Mouse (Mus musculus) ZHBTc4 (cell line): ENCODE data around the gene Myo6.

Experiments
- DNase-seq: peaks from one replicate; pipeline ENCODE4 v3.0.0-alpha.2; 2011; ENCODE audit warnings: low read depth, low spot score

The Myo6 gene

DNA sequence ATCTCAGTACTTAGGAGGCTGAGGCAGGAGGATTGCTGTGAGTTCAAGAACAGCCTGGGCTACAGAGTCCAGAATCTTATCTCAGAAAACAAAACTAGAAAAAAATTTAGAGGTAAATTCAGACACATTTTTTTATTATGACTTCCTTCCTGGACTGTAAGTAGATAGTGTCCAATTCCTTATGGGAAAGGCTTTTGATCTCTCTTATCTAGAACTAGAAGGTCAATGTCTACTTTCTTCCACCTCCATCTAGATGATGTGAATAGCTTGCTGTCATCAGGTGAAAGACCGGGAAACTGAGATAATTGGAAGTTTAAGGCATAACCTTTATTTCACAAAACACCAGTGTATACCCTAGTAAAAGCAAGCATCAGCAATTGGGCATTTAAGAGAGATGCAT lies 16.9 kb downstream of the Myo6 start:
- no peak for DNase-seq

DNA sequence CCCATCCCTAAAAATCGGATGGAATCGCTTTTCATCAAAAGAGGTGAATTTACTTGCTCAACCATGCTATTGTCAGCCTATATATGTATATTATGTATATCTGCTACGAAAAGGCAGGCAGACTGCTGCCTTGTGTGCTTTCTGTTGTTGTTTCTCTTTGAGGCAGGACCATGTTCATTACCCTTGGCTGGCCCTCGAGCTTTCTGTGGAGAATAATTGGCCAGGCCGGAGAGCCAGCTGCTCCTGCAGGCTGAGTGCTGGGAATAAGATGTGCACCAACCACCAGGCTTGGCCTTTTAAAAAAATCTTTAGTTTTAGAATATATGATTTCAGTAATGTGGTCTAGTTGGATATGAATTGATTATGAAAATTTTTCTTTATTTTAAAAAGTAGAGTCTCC lies 19.3 kb downstream of the Myo6 start:
- DNase-seq, result no peak

GRCm38 (mm10) chr9:80185737-80186136 lies 20.9 kb downstream of the Myo6 start:
- no peak for DNase-seq

- no peak for DNase-seq
These were observed 21.9 kb downstream of the Myo6 start for GRCm38 (mm10) chr9:80186693-80187092.

- DNase-seq, result no peak
These were observed 23.6 kb downstream of the Myo6 start for GRCm38 (mm10) chr9:80188324-80188893.

DNA sequence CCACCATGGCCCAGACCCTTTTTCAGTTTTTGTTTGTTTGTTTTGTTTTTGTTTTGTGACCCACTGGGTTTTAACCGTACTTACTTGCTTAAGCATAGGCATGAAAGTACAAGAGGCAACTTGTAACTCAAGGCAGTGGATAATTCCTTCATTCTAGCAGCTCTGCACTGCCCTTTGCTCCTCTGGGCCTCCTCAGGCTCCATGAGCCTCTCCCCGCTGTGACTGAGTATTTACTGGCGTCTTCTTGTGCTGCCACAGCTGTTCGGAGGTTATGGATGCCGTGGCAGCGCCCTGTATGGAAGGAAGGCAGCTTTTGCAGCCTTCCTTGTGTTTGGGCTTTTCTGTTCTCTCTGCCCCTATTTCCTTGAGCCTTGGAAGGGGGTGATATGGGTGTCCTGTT lies 26.4 kb downstream of the Myo6 start:
- DNase-seq, result no peak

- DNase-seq, result no peak
These were observed 27.5 kb downstream of the Myo6 start for GRCm38 (mm10) chr9:80192324-80192723.

- no peak for DNase-seq
These were observed 29.6 kb downstream of the Myo6 start for GRCm38 (mm10) chr9:80194446-80194845.

GRCm38 (mm10) chr9:80196161-80196560 lies 31.3 kb downstream of the Myo6 start:
- DNase-seq, result no peak

DNA sequence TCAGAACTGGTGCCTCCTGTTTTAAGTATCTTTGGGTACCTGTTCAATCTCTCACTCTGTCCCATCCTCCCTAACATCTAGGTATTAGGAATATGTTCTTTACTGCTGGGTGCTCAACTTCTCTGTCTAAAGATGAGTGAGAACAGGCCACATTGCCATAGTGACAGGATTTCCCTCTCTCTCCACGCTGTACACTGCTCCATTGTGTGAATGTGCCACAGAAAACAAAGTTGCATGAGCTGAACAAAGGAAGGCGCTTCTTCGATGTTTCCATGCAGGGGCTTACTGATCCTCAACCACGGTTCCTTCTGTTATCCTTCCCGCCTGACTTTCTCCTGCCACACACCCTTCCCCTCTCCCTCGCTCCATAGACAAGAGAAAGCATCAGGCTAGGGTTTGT lies 32.4 kb downstream of the Myo6 start:
- no peak for DNase-seq

DNA sequence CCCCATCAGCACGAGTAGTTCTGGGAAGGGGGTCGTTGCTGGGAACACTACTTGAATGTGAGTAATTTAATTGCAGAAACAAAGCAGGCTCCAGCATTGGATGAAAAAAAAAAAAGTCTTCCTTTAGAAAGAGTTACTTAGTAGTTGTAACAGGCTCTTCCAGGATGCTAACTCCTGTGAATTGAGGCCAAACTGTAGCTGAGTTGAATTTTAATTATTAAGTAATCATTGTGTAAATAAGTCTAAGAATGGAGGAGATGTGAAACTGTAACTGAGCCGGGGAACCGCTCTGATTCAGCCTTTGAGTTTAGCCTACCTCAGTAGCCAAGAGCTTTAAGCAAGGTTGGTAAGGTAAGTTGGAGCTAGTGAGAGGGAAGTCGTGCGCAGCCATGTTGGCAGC lies 36.0 kb downstream of the Myo6 start:
- no peak for DNase-seq

- DNase-seq, result no peak
These were observed 37.7 kb downstream of the Myo6 start for GRCm38 (mm10) chr9:80202374-80203060.

DNA sequence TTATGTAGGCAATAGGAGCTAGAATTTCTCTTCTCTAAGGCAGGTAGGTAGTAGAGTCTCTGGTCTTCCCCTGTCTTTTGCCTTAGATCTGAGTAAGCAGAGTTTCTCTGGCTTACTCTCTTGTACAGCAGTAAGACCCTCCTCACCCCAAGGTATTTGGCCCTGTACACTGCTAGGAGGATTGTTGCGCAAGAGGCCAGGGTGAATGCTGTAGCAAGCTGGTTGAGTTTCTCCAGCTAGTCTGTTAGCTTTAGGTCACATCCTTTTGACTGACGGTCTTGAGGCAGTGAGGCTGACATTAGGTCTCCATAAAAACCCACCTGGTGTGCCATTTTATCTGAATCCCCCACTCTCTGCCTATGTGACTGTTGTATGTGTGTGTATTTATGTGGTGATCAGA lies 43.9 kb downstream of the Myo6 start:
- no peak for DNase-seq

- no peak for DNase-seq
These were observed 44.6 kb downstream of the Myo6 start for GRCm38 (mm10) chr9:80209459-80209858.

DNA sequence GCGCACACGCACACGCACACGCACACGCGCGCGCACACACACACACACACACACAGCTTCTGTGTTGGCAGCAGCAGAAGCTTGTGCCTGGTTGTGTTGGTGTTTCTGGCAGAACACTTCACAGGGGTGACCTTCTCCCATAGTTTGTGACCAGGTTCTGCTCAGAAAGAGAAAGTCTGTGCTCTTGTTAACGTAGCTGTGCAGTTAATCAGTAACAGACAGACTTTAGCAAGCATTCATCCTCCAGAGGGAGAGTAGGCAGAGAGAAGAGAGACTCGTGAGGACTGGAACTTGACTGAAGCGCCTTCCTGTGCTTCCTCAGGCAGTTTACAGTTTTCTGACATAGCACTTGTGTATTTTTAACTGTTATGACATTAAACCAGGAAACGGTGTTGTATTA lies 45.3 kb downstream of the Myo6 start:
- peak; percentile 52 for DNase-seq

- DNase-seq, result no peak
These were observed 48.6 kb downstream of the Myo6 start for GRCm38 (mm10) chr9:80213428-80213827.

DNA sequence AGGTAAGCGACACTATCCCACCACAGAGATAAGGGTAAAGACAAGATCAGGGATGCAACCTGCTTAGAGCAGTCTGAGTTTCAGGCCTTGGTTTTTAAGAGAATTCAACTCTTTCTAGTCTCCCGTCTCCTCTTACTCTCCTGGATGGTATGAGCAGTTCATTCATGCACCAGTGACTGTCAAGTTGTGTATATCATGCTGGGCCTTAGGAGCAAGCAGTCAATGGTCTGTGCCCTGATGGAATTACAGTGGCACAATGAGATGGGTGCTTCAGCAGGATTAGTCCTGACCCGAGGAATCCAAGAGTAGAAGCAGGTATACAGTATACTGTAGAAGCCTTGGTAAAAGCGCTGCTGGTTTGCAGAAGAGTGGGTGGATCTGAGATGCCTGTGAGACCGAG lies 50.7 kb downstream of the Myo6 start:
- no peak for DNase-seq

- DNase-seq, result no peak
These were observed 52.1 kb downstream of the Myo6 start for GRCm38 (mm10) chr9:80216786-80217501.

DNA sequence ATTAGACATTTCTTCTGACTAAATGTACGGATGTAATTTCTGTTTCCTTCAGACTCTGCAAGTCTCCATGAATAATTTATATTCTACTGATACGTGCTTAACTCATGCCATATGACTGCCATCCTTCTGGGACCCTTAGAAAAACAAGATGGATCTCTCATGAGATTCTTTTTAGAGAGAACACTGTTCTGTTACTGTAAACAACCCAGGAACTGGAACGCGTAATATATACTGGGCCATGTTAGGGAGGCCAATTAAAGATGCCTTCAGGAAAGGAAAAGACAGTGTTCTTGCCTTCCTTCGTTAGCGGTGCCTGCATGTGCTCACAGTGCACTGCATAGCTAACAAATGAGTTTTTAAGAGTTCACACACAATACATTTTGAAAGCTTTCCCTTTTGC lies 53.9 kb downstream of the Myo6 start:
- DNase-seq, result no peak

DNA sequence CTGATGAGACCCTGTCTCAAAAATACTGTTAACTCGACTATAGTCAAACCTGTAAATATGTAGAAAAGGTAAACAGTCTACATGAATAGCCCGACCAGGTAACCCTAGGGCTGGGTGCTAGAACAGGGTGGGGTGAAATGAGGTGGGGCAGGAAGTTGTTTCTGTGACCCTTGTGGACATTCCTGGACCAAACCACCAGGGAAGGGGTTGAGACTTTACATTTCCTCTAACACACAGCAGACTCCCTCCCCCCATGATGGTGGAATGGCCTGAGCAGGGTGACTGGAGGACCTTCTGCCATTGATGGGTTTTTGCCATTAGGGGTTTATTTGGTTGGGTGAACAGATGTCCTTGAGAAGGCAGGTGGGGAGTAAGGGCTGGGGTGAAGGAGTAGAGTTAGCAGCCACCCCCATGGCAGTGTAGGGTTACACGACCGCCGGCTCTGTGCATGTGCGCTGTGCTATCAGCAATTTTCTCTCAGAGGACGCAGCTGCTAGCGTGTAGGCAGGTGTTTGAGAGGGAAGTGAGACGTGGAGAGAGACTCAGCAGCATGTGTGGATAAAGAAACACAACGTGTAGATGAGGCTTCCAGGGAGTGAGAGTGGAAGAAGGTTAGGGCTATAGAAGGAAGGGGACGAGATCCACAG lies 59.3 kb downstream of the Myo6 start:
- no peak for DNase-seq

DNA sequence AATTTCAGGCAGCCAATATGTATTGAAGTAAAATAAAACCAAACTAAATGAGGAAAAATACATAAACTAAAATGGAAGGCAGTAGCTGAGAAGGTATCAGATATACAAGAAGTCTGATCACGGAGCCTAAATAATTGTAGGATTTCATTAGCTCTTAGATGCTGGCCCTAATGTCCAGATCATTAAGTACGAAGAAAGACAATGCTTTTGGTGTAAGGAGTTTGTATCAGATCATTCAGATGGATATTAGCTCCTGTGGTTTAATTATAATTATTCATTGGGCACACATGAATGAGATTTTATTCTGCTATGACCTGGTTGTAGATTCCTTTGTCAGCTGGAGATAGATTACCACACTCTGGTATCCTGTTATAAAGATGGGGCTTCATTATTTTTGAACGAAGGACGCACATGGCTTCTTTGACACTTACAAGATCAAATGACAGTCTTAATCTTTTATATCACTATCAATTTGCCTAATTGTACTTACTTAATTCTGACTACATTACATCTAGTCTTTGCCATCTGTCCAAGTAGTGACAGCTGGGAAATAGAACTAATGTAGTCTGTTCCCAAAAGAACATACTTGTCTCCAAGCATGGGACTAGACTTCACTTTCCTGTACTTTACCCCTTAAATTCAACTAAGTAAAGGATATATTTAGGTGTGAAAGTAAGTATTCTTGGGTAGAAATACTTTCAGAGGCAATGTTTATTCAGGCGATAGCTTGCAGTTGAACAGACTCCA lies 61.9 kb downstream of the Myo6 start:
- no peak for DNase-seq
